Mouse (Mus musculus) stomach, embryonic 14.5 days (tissue): Measurements from ENCODE around the gene Sufu. TPM values are rescaled to one million over a fixed set of nuclear protein-coding genes. Genes with fewer than 3 reads are reported as not detected.

ENCODE experiments used
- ATAC-seq: fragments of 200-750 bp; cut with Nextera tagmentation; 2 replicates; pipeline ENCODE4 v1.8.0; 2017; ENCODE audit warnings: low read depth, moderate TSS enrichment; ENCODE audit not compliant: insufficient number of reproducible peaks, insufficient read depth, low FRiP score
- H3K27ac ChIP-seq: fragments of 300-500 bp; sonication (generic); 2 replicates; pipeline ENCODE4 v1.5.1; 2014; ENCODE audit warnings: mild to moderate bottlenecking, low read length, moderate library complexity, mixed read lengths
- H3K27me3 ChIP-seq: fragments of 300-500 bp; sonication (generic); 2 replicates; pipeline ENCODE4 v1.6.1; 2014; ENCODE audit warnings: low read length, control low read depth, mixed read lengths; ENCODE audit not compliant: control insufficient read depth, insufficient read depth
- H3K36me3 ChIP-seq: fragments of 300-500 bp; sonication (generic); 2 replicates; pipeline ENCODE4 v1.6.1; 2014; ENCODE audit warnings: mild to moderate bottlenecking, control low read depth, low read length, moderate library complexity, mixed read lengths; ENCODE audit not compliant: control insufficient read depth, insufficient read depth
- H3K4me1 ChIP-seq: fragments of 300-500 bp; sonication (generic); 2 replicates; pipeline ENCODE4 v1.6.1; 2014; ENCODE audit warnings: low read length, control low read depth, mixed read lengths; ENCODE audit not compliant: control insufficient read depth, insufficient read depth
- H3K4me2 ChIP-seq: fragments of 300-500 bp; sonication (generic); replicated peaks from 2 replicates; pipeline ENCODE4 v1.6.1; 2014; ENCODE audit warnings: low read depth, low read length, control low read depth
- H3K4me3 ChIP-seq: fragments of 300-500 bp; sonication (generic); 2 replicates; pipeline ENCODE4 v1.5.1; 2014; ENCODE audit warnings: low read depth, low read length, control low read depth
- H3K9ac ChIP-seq: fragments of 300-500 bp; sonication (generic); replicated peaks from 2 replicates; pipeline ENCODE4 v1.6.1; 2014; ENCODE audit warnings: low read depth, mild to moderate bottlenecking, control low read depth, low read length, moderate library complexity, mixed read lengths
- H3K9me3 ChIP-seq: fragments of 300-500 bp; sonication (generic); 2 replicates; pipeline ENCODE4 v1.6.1; 2016; ENCODE audit warnings: low read depth, low read length, control low read depth; ENCODE audit not compliant: control insufficient read depth
- WGBS: fragments of 180-500 bp; shearing (Covaris S2); extraction: QIAGEN DNeasy Blood & Tissue Kit; methylation state at CpG from one replicate; pipeline ENCODE4 v1.1.7; 2014; 5-methylcytosine and 5-hydroxymethylcytosine counted together
- polyA plus RNA-seq: library from polyadenylated mRNA; unstranded; fragments of >200 nt; fragmentation: Nextera tagmentation; extraction: Ambion mirVana; gene quantifications from 2 replicates; pipeline ENCODE4 v1.2.1, GENCODE M21; 2014

The Sufu gene
- polyA plus RNA-seq, 1 experiment from 2014 or later: 35.4 TPM

- H3K9ac ChIP-seq: no peak overlapping the region
- H3K4me3 ChIP-seq: no peak overlapping the region
- H3K9me3 ChIP-seq: no peaks in the 10 kb centered on the region
- no peak overlapping the region for H3K4me2 ChIP-seq
- WGBS: 73% methylated on average over 6 of the region's 6 CpGs
- H3K4me1 ChIP-seq: peaks cover 11% of the 10 kb centered on the region
- no peak for ATAC-seq
- no peaks in the 10 kb centered on the region for H3K27me3 ChIP-seq
- H3K27ac ChIP-seq: no peak overlapping the region
- H3K36me3 ChIP-seq: peaks cover 7% of the 10 kb centered on the region; the same call in 1 of the 2 replicates
Observed at GRCm38 (mm10) chr19:46466160-46466559, 69.5 kb downstream of the Sufu start.

GRCm38 (mm10) chr19:46467051-46467503 lies 70.4 kb downstream of the Sufu start:
- Histone ChIP-seq H3K4me3 (no peak overlapping the region), H3K36me3 (peaks cover 7% of the 10 kb centered on the region; the same call in 1 of the 2 replicates), H3K4me2 (no peak overlapping the region), H3K27me3 (no peaks in the 10 kb centered on the region), H3K4me1 (peaks cover 20% of the 10 kb centered on the region), H3K27ac (no peak overlapping the region), H3K9ac (no peak overlapping the region), H3K9me3 (no peaks in the 10 kb centered on the region)
- WGBS: 74% methylated on average over 3 of the region's 3 CpGs
- ATAC-seq: no peak

GRCm38 (mm10) chr19:46470364-46471240 lies 73.9 kb downstream of the Sufu start:
- Histone ChIP-seq H3K4me2 (no peak overlapping the region), H3K36me3 (peaks cover 15% of the 10 kb centered on the region), H3K4me3 (no peak overlapping the region), H3K27ac (peak overlapping the region; percentile 56), H3K4me1 (peaks cover 23% of the 10 kb centered on the region), H3K27me3 (no peaks in the 10 kb centered on the region), H3K9me3 (no peaks in the 10 kb centered on the region), H3K9ac (no peak overlapping the region)
- 18% methylated on average over 17 of the region's 17 CpGs for WGBS
- ATAC-seq: 0 out of 2 replicates have a peak, but pooled peaks have one; percentile 33

- H3K4me1 ChIP-seq: peaks cover 23% of the 10 kb centered on the region
- 12% methylated on average over 10 of the region's 10 CpGs for WGBS
- H3K9ac ChIP-seq: no peak overlapping the region
Observed at GRCm38 (mm10) chr19:46471324-46472093, 74.8 kb downstream of the Sufu start.

GRCm38 (mm10) chr19:46477432-46477845 lies 80.7 kb downstream of the Sufu start:
- Histone ChIP-seq H3K27me3 (no peaks in the 10 kb centered on the region), H3K4me1 (peaks cover 53% of the 10 kb centered on the region), H3K9ac (no peak overlapping the region), H3K27ac (no peak overlapping the region), H3K36me3 (peaks cover 21% of the 10 kb centered on the region), H3K9me3 (no peaks in the 10 kb centered on the region), H3K4me3 (no peak overlapping the region), H3K4me2 (no peak overlapping the region)
- ATAC-seq: no peak
- 42% methylated on average over 10 of the region's 10 CpGs for WGBS

More at GRCm38 (mm10) chr19:46471324-46472093, 74.8 kb downstream of the Sufu start:
- H3K4me3 ChIP-seq: no peak overlapping the region
- peak overlapping the region; percentile 56 for H3K27ac ChIP-seq
- peak; percentile 42; the same call in 1 of the 2 replicates for ATAC-seq
- peaks cover 17% of the 10 kb centered on the region for H3K36me3 ChIP-seq
- H3K4me2 ChIP-seq: no peak overlapping the region
- no peaks in the 10 kb centered on the region for H3K9me3 ChIP-seq
- H3K27me3 ChIP-seq: no peaks in the 10 kb centered on the region

- 74% methylated on average over 4 of the region's 4 CpGs for WGBS
- Histone ChIP-seq H3K9ac (no peak overlapping the region), H3K9me3 (no peaks in the 10 kb centered on the region), H3K36me3 (peaks cover 21% of the 10 kb centered on the region), H3K4me3 (no peak overlapping the region), H3K27ac (peak overlapping the region; percentile 87; the same call in 1 of the 2 replicates), H3K4me1 (peaks cover 60% of the 10 kb centered on the region), H3K27me3 (no peaks in the 10 kb centered on the region), H3K4me2 (no peak overlapping the region)
- no peak for ATAC-seq
Observed at GRCm38 (mm10) chr19:46478242-46478641, 81.5 kb downstream of the Sufu start.

- WGBS: 33% methylated on average over 5 of the region's 5 CpGs
- Histone ChIP-seq H3K27ac (peak overlapping the region; percentile 87), H3K9me3 (no peaks in the 10 kb centered on the region), H3K4me3 (no peak overlapping the region), H3K4me1 (peaks cover 66% of the 10 kb centered on the region), H3K36me3 (peaks cover 21% of the 10 kb centered on the region), H3K27me3 (no peaks in the 10 kb centered on the region), H3K4me2 (no peak overlapping the region), H3K9ac (no peak overlapping the region)
- peak; percentile 68; the same call in 1 of the 2 replicates for ATAC-seq
Observed at GRCm38 (mm10) chr19:46478826-46479225, 82.1 kb downstream of the Sufu start.

- 44% methylated on average over 21 of the region's 21 CpGs for whole genome bisulfite sequencing
- Histone ChIP-seq H3K27me3 (no peaks in the 10 kb centered on the region), H3K4me1 (peaks cover 71% of the 10 kb centered on the region), H3K27ac (peak overlapping the region; percentile 87), H3K9ac (no peak overlapping the region), H3K4me2 (no peak overlapping the region), H3K9me3 (no peaks in the 10 kb centered on the region), H3K4me3 (no peak overlapping the region), H3K36me3 (peaks cover 22% of the 10 kb centered on the region)
- peak; percentile 21; the same call in 1 of the 2 replicates for ATAC-seq
Observed at GRCm38 (mm10) chr19:46479306-46480075, 82.8 kb downstream of the Sufu start.
